Comparison of ENCODE assay signal across 8 mouse cellular contexts in the genomic region with DNA sequence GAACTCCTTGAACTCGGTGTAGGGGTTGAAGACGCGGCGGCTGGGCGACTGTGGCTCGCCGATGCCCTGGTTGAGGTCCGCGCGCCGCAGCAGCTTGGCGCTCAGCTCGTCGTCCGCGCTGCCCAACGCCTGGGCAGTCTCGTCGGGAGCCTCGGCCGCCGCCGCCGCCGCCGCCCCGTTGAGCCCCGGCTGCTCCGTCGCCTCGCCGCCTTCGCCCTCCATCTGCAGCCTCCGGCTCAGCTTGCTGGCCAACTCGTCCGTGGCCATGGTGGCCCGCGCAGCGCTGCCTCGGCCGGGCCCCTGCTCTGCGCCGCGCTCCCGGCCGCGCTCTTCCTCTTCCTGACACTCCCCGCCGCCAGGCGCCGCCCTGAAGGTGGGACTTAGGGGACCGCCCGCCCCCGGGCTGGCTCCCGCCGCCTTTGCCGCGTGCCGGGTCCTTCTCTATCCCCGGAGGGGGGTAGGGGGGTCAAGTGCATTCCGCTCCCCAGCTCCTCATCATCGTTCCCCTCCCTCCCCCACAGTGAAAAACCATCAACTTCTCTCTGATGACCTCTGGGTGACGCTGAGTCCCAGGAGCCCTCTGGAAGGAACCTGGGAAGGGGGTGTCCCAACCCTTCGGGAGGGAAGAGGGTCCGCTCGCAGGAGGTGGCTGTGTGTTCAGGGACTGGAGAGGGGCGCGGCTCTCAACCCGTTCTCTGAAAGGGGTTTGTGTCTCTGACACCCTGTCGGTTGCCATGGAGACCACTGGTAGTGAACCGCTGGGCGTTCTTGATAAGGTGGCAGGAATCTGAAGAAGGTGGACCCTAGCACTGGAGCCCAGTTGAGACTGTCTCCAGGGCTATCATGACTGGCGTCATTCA. TPM values are rescaled to one million over a fixed set of nuclear protein-coding genes. Genes with fewer than 3 reads are reported as not detected.
DNase-seq lines count a peak whose midpoint lies in the region; ATAC-seq and TF ChIP-seq lines count a peak whose summit lies in the region.

A gene (minus strand): TSS at position 320 of the 860 bp plus-strand sequence.

- H3K9ac ChIP-seq in ES-Bruce4 (ENCODE audit: low read depth, poor library complexity, severe bottlenecking): peak within 1 kb of the TSS; percentile 87
- H3K9ac ChIP-seq in forebrain, embryonic 11.5 days (ENCODE audit: low read length): peak within 1 kb of the TSS; percentile 84
- peak within 1 kb of the TSS; percentile 82 for H3K9ac ChIP-seq in heart, embryonic 16.5 days (ENCODE audit: low read length)

- no peaks in the 10 kb centered on the region for H3K9me3 ChIP-seq in ES-Bruce4 (replicated peaks; ENCODE audit: control insufficient read depth, insufficient read depth, low read length, poor library complexity, severe bottlenecking)
- no peaks in the 10 kb centered on the region for H3K9me3 ChIP-seq in forebrain, embryonic 11.5 days (ENCODE audit: control insufficient read depth, low read length)
- no peaks in the 10 kb centered on the region for H3K9me3 ChIP-seq in heart, embryonic 16.5 days (replicated peaks; ENCODE audit: control insufficient read depth, low read length)

- H3K27ac ChIP-seq in ES-Bruce4 (ENCODE audit: insufficient read depth, low read length): no peak within 1 kb of the TSS
- no peak within 1 kb of the TSS for H3K27ac ChIP-seq in forebrain, embryonic 11.5 days (ENCODE audit: low read depth, low read length)
- peak within 1 kb of the TSS; percentile 58 for H3K27ac ChIP-seq in heart, embryonic 16.5 days (ENCODE audit: low read length)

- under 1% methylated on average over 58 of the region's 73 CpGs for WGBS in forebrain, embryonic 11.5 days
- under 1% methylated on average over 68 of the region's 73 CpGs for WGBS in heart, embryonic 16.5 days
- WGBS in lung, adult 2 months: under 1% methylated on average over 72 of the region's 73 CpGs

- TF ChIP-seq EP300 in ES-Bruce4 (IDR thresholded peaks at IDR 0.05; ENCODE audit: insufficient read depth, low read depth, low read length): no peak

- H3K4me2 ChIP-seq in forebrain, embryonic 11.5 days (ENCODE audit: low read depth, low read length, severe bottlenecking): peak within 1 kb of the TSS; percentile 97
- peak within 1 kb of the TSS; percentile 100 for H3K4me2 ChIP-seq in heart, embryonic 16.5 days (ENCODE audit: low read depth, low read length)

- peak; percentile 80 for DNase-seq in c-Kit-positive CD71-negative TER-119-negative erythroid progenitor cells, embryonic 14.5 days (ENCODE audit: low read depth)
- DNase-seq in forebrain, embryonic 11.5 days (ENCODE audit: low spot score): peak; percentile 87
- peak; percentile 78 to 91 for DNase-seq in kidney, postnatal 36 days
- peak; percentile 84 for DNase-seq in lung, adult 2 months
- DNase-seq in thymus, postnatal 0 days (ENCODE audit: low spot score): peak; percentile 72

- no peaks in the 10 kb centered on the region for H3K27me3 ChIP-seq in ES-Bruce4 (ENCODE audit: control insufficient read depth, insufficient read depth, low read length, poor library complexity, severe bottlenecking)
- no peaks in the 10 kb centered on the region for H3K27me3 ChIP-seq in forebrain, embryonic 11.5 days (ENCODE audit: control insufficient read depth, insufficient read depth, low read length)
- no peaks in the 10 kb centered on the region for H3K27me3 ChIP-seq in heart, embryonic 16.5 days (ENCODE audit: control insufficient read depth, insufficient read depth, low read length)

- no peaks in the 10 kb centered on the region for H3K4me1 ChIP-seq in ES-Bruce4 (ENCODE audit: control insufficient read depth, insufficient read depth, low read length)
- H3K4me1 ChIP-seq in forebrain, embryonic 11.5 days (replicated peaks; ENCODE audit: control insufficient read depth, insufficient read depth, low read length): peaks cover 7% of the 10 kb centered on the region; the same call in 1 of the 2 replicates
- H3K4me1 ChIP-seq in heart, embryonic 16.5 days (ENCODE audit: control insufficient read depth, insufficient read depth, low read length): peaks cover 42% of the 10 kb centered on the region
- H3K4me1 ChIP-seq in lung, adult 2 months (ENCODE audit: control insufficient read depth, insufficient read depth, low read length): peaks cover 4% of the 10 kb centered on the region

- peak within 1 kb of the TSS; percentile 79 for H3K4me3 ChIP-seq in ES-Bruce4 (ENCODE audit: low read depth, low read length)
- peak within 1 kb of the TSS; percentile 59 for H3K4me3 ChIP-seq in forebrain, embryonic 11.5 days (ENCODE audit: low read depth, low read length)
- peak within 1 kb of the TSS; percentile 80 for H3K4me3 ChIP-seq in heart, embryonic 16.5 days (ENCODE audit: low read length)
- peak within 1 kb of the TSS; percentile 92 for H3K4me3 ChIP-seq in lung, adult 2 months (replicated peaks; ENCODE audit: extremely low read depth, low read depth, low read length)

- H3K36me3 ChIP-seq in ES-Bruce4 (ENCODE audit: control insufficient read depth, insufficient read depth, low read length, poor library complexity, severe bottlenecking): no peaks in the 10 kb centered on the region
- no peaks in the 10 kb centered on the region for H3K36me3 ChIP-seq in forebrain, embryonic 11.5 days (ENCODE audit: control insufficient read depth, insufficient read depth, low read length)
- H3K36me3 ChIP-seq in heart, embryonic 16.5 days (ENCODE audit: control insufficient read depth, insufficient read depth): peaks cover 5% of the 10 kb centered on the region; the same call in 1 of the 2 replicates

- TF ChIP-seq CTCF in ES-Bruce4 (IDR thresholded peaks at IDR 0.05; ENCODE audit: low read depth, low read length): no peak
- TF ChIP-seq CTCF in lung, adult 2 months (IDR thresholded peaks at IDR 0.05; ENCODE audit: insufficient read depth, low read length): no peak

- ATAC-seq in forebrain, embryonic 11.5 days (replicated peaks; ENCODE audit: low FRiP score): peak; percentile 90
- ATAC-seq in heart, embryonic 16.5 days (replicated peaks; ENCODE audit: extremely low read depth, insufficient read depth, low FRiP score): peak; percentile 93
- peak; percentile 59 for ATAC-seq in neutrophil, adult 5-6 weeks (ENCODE audit: extremely low read depth, insufficient number of reproducible peaks, low FRiP score, poor library complexity, severe bottlenecking)

- no peak for TF ChIP-seq POLR2A in ES-Bruce4 (IDR thresholded peaks at IDR 0.05; ENCODE audit: insufficient read depth, low read length)
- peak; percentile 88 for TF ChIP-seq POLR2A in lung, adult 2 months (IDR thresholded peaks at IDR 0.05; ENCODE audit: borderline replicate concordance, extremely low read depth, low read depth, low read length)

RNA-seq across cellular contexts. Expression of the gene that starts here (rescaled TPM):
- polyA plus RNA-seq in ES-Bruce4 (2011; ENCODE audit: insufficient read depth, insufficient read length, low read depth, missing spikeins): 14.5 and 16.3 TPM in 2 replicates
- polyA plus RNA-seq in forebrain, embryonic 11.5 days (2014; fragmentation: Nextera tagmentation; extraction: Ambion mirVana): 43.4 and 45.3 TPM in 2 replicates
- polyA plus RNA-seq in heart, embryonic 16.5 days (2015; fragmentation: Nextera tagmentation; extraction: Ambion mirVana): 79.2 and 80.4 TPM in 2 replicates
- 95.0 and 116 TPM in 2 replicates for polyA plus RNA-seq in lung, adult 2 months (2012; rRNA removed)
- total RNA-seq in neutrophil, adult 5-6 weeks (2017): 84.2 and 88.8 TPM in 2 replicates
- 88.4 and 90.4 TPM in 2 replicates for polyA plus RNA-seq in thymus, postnatal 0 days (2015; fragmentation: Nextera tagmentation; extraction: Ambion mirVana)
